Mouse (Mus musculus): Measurements from ENCODE around the gene Zfp217.

DNA sequence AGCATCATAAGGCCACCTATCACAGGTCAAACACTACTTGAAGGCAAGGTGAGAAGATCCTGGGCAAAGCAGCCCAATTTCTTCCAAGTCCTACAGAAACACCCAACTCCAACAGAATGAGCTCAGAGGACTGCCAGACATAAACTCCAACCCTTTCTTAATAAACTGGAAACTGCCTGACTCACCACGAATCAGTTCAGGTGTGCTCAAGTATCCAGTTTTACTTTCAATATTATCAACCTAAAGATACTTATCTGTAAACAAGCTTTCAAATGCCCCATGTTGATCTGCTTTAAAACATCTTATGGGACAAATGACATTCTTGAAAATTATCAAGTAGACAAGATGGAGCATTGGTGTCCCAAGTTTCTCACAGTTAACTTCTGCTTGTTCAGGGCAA lies 21.6 kb downstream of the Zfp217 start:
- TF ChIP-seq CTCF (IDR thresholded peaks at IDR 0.05) (no peak), POLR2A (IDR thresholded peaks at IDR 0.05; ENCODE audit: insufficient read depth, low read depth, low read length) (no peak)

Data from heart, adult 2 months (tissue).